Mouse (Mus musculus) G1E-ER4 (cell line): ENCODE data around the gene Cers3. TPM values are rescaled to one million over a fixed set of nuclear protein-coding genes. Genes with fewer than 3 reads are reported as not detected.

ENCODE experiments used
- GATA1 ChIP-seq: IDR thresholded peaks from one replicate; pipeline ENCODE4 v1.8.0; 2012; ENCODE audit warnings: low read length, inconsistent platforms
- polyA plus RNA-seq: library from polyadenylated mRNA; stranded (reverse); fragments of >175 nt; gene quantifications from 2 replicates; pipeline ENCODE4 v1.2.3, GENCODE M21; 2012

The Cers3 gene
- 0.08 TPM in 2 replicates for polyA plus RNA-seq

- TF ChIP-seq GATA1 = no peak
These were observed at the start of gene Cers3 for GRCm38 (mm10) chr7:66743377-66743781. Gene Cers3, plus strand, starts transcription at chr7:66743504.

GRCm38 (mm10) chr7:66694467-66694866 lies 48.8 kb upstream of the Cers3 start:
- no peak for TF ChIP-seq GATA1

GRCm38 (mm10) chr7:66702721-66703120 lies 40.6 kb upstream of the Cers3 start:
- no peak for TF ChIP-seq GATA1

GRCm38 (mm10) chr7:66704631-66705030 lies 38.7 kb upstream of the Cers3 start:
- TF ChIP-seq GATA1 = no peak

GRCm38 (mm10) chr7:66711166-66711565 lies 32.1 kb upstream of the Cers3 start:
- TF ChIP-seq GATA1 = no peak

GRCm38 (mm10) chr7:66724514-66724913 lies 18.8 kb upstream of the Cers3 start:
- TF ChIP-seq GATA1 = no peak

GRCm38 (mm10) chr7:66724954-66725353 lies 18.4 kb upstream of the Cers3 start:
- no peak for TF ChIP-seq GATA1

- no peak for TF ChIP-seq GATA1
These were observed 15.2 kb upstream of the Cers3 start for GRCm38 (mm10) chr7:66728072-66728471.

GRCm38 (mm10) chr7:66729232-66729631 lies 14.1 kb upstream of the Cers3 start:
- TF ChIP-seq GATA1 = no peak

GRCm38 (mm10) chr7:66733431-66733830 lies 9.9 kb upstream of the Cers3 start:
- TF ChIP-seq GATA1 = no peak

- TF ChIP-seq GATA1 = no peak
These were observed 9.4 kb upstream of the Cers3 start for GRCm38 (mm10) chr7:66733882-66734281.

- no peak for TF ChIP-seq GATA1
These were observed 8.8 kb upstream of the Cers3 start for GRCm38 (mm10) chr7:66734466-66734865.

GRCm38 (mm10) chr7:66734993-66735392 lies 8.3 kb upstream of the Cers3 start:
- TF ChIP-seq GATA1 = no peak

GRCm38 (mm10) chr7:66737418-66737817 lies 5.9 kb upstream of the Cers3 start:
- TF ChIP-seq GATA1 = no peak

GRCm38 (mm10) chr7:66741008-66741407 lies 2.3 kb upstream of the Cers3 start:
- TF ChIP-seq GATA1 = no peak

GRCm38 (mm10) chr7:66741412-66741811 lies 1.9 kb upstream of the Cers3 start:
- no peak for TF ChIP-seq GATA1

GRCm38 (mm10) chr7:66746972-66747371 lies 3.7 kb downstream of the Cers3 start:
- no peak for TF ChIP-seq GATA1

GRCm38 (mm10) chr7:66749998-66750397 lies 6.7 kb downstream of the Cers3 start:
- no peak for TF ChIP-seq GATA1

GRCm38 (mm10) chr7:66753816-66754215 lies 10.5 kb downstream of the Cers3 start:
- no peak for TF ChIP-seq GATA1
